Mouse (Mus musculus) thymus, postnatal 36 days (tissue): ENCODE data around the gene Adap1.
"Not testable (repeated sequence)": the region's sequence is repeated elsewhere in the genome, so short reads cannot be mapped to it uniquely, and the experiment has no call there.

Experiments used
- DNase-seq, 2 experiments: peaks; one replicate each; pipeline ENCODE4 v3.0.0; 2022; ENCODE audit warnings: mixed read lengths in 2 of 2

Adap1 gene

GRCm38 (mm10) chr5:139349713-139350112 is 24.3 kb upstream of the Adap1 start:
- DNase-seq: no peak

- no peak for DNase-seq
These were observed 21.8 kb upstream of the Adap1 start for GRCm38 (mm10) chr5:139347225-139347624.

GRCm38 (mm10) chr5:139345364-139345714 is 19.9 kb upstream of the Adap1 start:
- no peak for DNase-seq

- DNase-seq: peak; percentile 91 to 95
These were observed 19.4 kb upstream of the Adap1 start for GRCm38 (mm10) chr5:139344687-139345363.

GRCm38 (mm10) chr5:139344021-139344686 is 18.7 kb upstream of the Adap1 start:
- peak; percentile 75 to 76 for DNase-seq

- DNase-seq: no peak
These were observed 13.5 kb upstream of the Adap1 start for GRCm38 (mm10) chr5:139338891-139339290.

GRCm38 (mm10) chr5:139338403-139338802 is 13.0 kb upstream of the Adap1 start:
- DNase-seq: no peak

- DNase-seq: no peak
These were observed 12.5 kb upstream of the Adap1 start for GRCm38 (mm10) chr5:139337826-139338370.

GRCm38 (mm10) chr5:139335634-139336033 is 10.2 kb upstream of the Adap1 start:
- no peak for DNase-seq

GRCm38 (mm10) chr5:139334394-139334793 is 9.0 kb upstream of the Adap1 start:
- DNase-seq: not testable (repeated sequence)

- no peak for DNase-seq
These were observed 8.0 kb upstream of the Adap1 start for GRCm38 (mm10) chr5:139333301-139334013.

GRCm38 (mm10) chr5:139332590-139333272 is 7.3 kb upstream of the Adap1 start:
- no peak for DNase-seq

GRCm38 (mm10) chr5:139331742-139332141 is 6.3 kb upstream of the Adap1 start:
- peak; percentile 61 to 67 for DNase-seq

GRCm38 (mm10) chr5:139330766-139331165 is 5.3 kb upstream of the Adap1 start:
- DNase-seq: no peak

GRCm38 (mm10) chr5:139327634-139328020 is 2.2 kb upstream of the Adap1 start:
- no peak for DNase-seq

GRCm38 (mm10) chr5:139326986-139327633 is 1.7 kb upstream of the Adap1 start:
- DNase-seq: no peak

GRCm38 (mm10) chr5:139326111-139326696 is 782 bp upstream of the Adap1 start:
- no peak for DNase-seq

GRCm38 (mm10) chr5:139324691-139325394 is 579 bp downstream of the Adap1 start:
- peak; percentile 36 to 57 for DNase-seq

GRCm38 (mm10) chr5:139324045-139324491 is 1.4 kb downstream of the Adap1 start:
- no peak for DNase-seq

GRCm38 (mm10) chr5:139323260-139323924 is 2.0 kb downstream of the Adap1 start:
- DNase-seq: no peak

- no peak for DNase-seq
These were observed 4.1 kb downstream of the Adap1 start for GRCm38 (mm10) chr5:139321331-139321730.
